Mouse (Mus musculus): ENCODE measurements around the gene C1ql4. TPM values are rescaled to one million over a fixed set of nuclear protein-coding genes. Genes with fewer than 3 reads are reported as not detected.
A peak's percentile ranks its signal among the peaks of the same experiment; 100 is the strongest.

The C1ql4 gene
- polyA plus RNA-seq, 1 experiment: not detected

DNA sequence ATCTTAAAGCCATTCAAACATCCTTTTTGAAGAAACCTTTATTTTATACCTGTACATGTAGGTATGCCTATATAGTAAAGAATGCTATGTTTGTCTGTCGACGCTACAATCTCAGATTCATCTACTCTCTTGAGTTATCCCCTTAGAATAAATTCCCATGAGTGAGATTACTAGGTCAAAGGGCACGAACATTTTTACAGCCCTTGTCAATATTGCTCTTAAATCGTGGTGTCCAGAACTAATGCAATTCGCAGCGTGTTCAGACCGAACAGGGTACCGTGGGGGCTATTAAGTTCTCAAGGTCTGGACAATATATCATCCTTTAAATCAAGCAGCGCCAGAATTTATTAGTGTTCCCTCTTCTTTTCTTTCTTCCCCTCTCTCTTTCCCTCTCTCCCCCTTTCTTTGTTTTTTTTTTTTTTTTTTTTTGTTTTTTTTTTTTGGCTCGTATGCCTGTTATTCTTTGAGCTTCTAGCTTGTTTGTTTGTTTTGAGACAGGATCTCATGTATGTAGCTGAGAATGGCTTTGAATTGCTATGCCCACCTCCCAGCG, 25.3 kb upstream of the C1ql4 start:
- Histone ChIP-seq H3K4me3 (ENCODE audit: low read depth, low read length) (peak overlapping the region; percentile 27; the same call in 1 of the 2 replicates), H3K27me3 (ENCODE audit: control insufficient read depth, insufficient read depth, low read length) (no peaks in the 10 kb centered on the region), H3K27ac (ENCODE audit: insufficient read depth, low read depth, low read length) (no peak overlapping the region), H3K4me1 (ENCODE audit: control insufficient read depth, insufficient read depth, insufficient read length, low read length) (peaks cover 8% of the 10 kb centered on the region; the same call in 1 of the 2 replicates), H3K36me3 (ENCODE audit: control insufficient read depth, insufficient read depth, low read length) (no peaks in the 10 kb centered on the region)
- 19% methylated on average over 11 of the region's 11 CpGs for WGBS
- TF ChIP-seq POLR2A (IDR thresholded peaks at IDR 0.05; ENCODE audit: low read depth, low read length) (no peak), CTCF (IDR thresholded peaks at IDR 0.05; ENCODE audit: extremely low read depth, insufficient read length, insufficient replicate concordance, low read depth, low read length) (no peak)

DNA sequence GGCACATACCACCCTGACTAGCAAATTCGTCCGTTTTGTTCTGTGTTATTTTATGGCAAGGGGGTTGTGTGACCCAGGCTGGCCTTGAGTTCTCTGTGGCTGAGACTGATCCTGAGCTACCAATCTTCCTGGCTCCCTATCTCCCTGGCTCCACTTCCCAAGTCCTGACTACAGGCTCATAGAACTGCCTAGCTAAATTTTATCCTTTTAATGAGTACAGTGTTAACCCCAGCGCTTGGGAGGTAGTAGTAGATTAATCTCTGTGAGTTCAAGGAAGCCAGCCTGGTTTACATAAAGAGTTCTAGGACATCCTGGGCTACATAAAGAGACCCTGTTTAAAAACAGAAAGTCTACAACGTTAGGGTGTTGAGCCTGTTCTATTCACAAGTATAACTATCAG, 24.2 kb upstream of the C1ql4 start:
- Histone ChIP-seq H3K36me3 (ENCODE audit: control insufficient read depth, insufficient read depth, low read length) (peaks cover 4% of the 10 kb centered on the region; the same call in 1 of the 2 replicates), H3K27me3 (ENCODE audit: control insufficient read depth, insufficient read depth, low read length) (no peaks in the 10 kb centered on the region), H3K27ac (ENCODE audit: insufficient read depth, low read depth, low read length) (no peak overlapping the region), H3K4me3 (ENCODE audit: low read depth, low read length) (no peak overlapping the region), H3K4me1 (ENCODE audit: control insufficient read depth, insufficient read depth, insufficient read length, low read length) (peaks cover 8% of the 10 kb centered on the region; the same call in 1 of the 2 replicates)
- 67% methylated on average over 4 of the region's 4 CpGs for WGBS
- no peak for TF ChIP-seq CTCF (IDR thresholded peaks at IDR 0.05; ENCODE audit: extremely low read depth, insufficient read length, insufficient replicate concordance, low read depth, low read length)
- TF ChIP-seq POLR2A (IDR thresholded peaks at IDR 0.05; ENCODE audit: low read depth, low read length): no peak

DNA sequence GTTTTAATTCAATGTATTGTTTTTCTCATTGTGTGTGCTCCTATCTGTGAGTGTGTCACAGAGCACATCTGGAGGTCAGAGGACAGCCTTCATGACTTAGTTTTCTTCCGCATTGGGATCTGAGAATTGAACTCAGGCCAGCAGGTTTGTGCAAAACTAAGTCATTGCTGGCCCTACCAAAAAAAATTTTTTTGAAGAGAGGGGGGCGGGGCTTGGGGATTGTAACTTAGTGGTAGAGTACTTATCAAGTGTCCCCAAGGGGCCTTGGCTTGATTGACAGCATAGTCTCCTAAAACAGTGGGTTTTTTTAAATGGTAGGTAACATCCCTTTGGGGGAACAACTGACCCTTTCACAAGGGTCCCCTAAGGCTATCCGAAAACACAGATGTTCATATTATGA, 23.5 kb upstream of the C1ql4 start:
- WGBS: 83% methylated on average over 3 of the region's 3 CpGs
- Histone ChIP-seq H3K27ac (ENCODE audit: insufficient read depth, low read depth, low read length) (no peak overlapping the region), H3K4me3 (ENCODE audit: low read depth, low read length) (no peak overlapping the region), H3K27me3 (ENCODE audit: control insufficient read depth, insufficient read depth, low read length) (no peaks in the 10 kb centered on the region), H3K36me3 (ENCODE audit: control insufficient read depth, insufficient read depth, low read length) (peaks cover 6% of the 10 kb centered on the region), H3K4me1 (ENCODE audit: control insufficient read depth, insufficient read depth, insufficient read length, low read length) (peaks cover 8% of the 10 kb centered on the region; the same call in 1 of the 2 replicates)
- TF ChIP-seq POLR2A (IDR thresholded peaks at IDR 0.05; ENCODE audit: low read depth, low read length): no peak
- no peak for TF ChIP-seq CTCF (IDR thresholded peaks at IDR 0.05; ENCODE audit: extremely low read depth, insufficient read length, insufficient replicate concordance, low read depth, low read length)

DNA sequence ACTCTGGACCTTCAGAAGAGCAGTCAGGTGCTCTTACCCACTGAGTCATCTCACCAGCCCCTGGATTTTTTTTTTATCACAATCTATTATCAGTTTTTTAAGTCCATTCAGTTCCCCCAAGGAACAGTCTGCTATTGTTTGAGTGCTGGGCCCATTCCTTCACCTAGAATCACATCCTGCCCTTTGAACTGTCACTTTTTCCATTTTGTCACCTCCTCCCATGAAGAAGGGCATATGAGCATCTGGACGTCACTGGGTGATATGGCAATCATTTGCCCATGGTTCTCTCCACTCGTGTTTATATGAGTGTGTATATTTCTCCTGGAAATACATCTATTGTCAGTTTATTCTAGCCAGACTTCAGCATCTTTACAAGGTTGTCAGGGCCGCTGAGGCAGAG, 20.2 kb upstream of the C1ql4 start:
- 0 out of 2 replicates have a peak, but pooled peaks cover under 1% of the 10 kb centered on the region for H3K4me1 ChIP-seq (ENCODE audit: control insufficient read depth, insufficient read depth, insufficient read length, low read length)
- no peak for TF ChIP-seq CTCF (IDR thresholded peaks at IDR 0.05; ENCODE audit: extremely low read depth, insufficient read length, insufficient replicate concordance, low read depth, low read length)
- TF ChIP-seq POLR2A (IDR thresholded peaks at IDR 0.05; ENCODE audit: low read depth, low read length): no peak
- no peaks in the 10 kb centered on the region for H3K27me3 ChIP-seq (ENCODE audit: control insufficient read depth, insufficient read depth, low read length)
- WGBS: 58% methylated on average over 3 of the region's 3 CpGs
- no peak overlapping the region for H3K27ac ChIP-seq (ENCODE audit: insufficient read depth, low read depth, low read length)
- no peak overlapping the region for H3K4me3 ChIP-seq (ENCODE audit: low read depth, low read length)
- peaks cover 20% of the 10 kb centered on the region for H3K36me3 ChIP-seq (ENCODE audit: control insufficient read depth, insufficient read depth, low read length)

DNA sequence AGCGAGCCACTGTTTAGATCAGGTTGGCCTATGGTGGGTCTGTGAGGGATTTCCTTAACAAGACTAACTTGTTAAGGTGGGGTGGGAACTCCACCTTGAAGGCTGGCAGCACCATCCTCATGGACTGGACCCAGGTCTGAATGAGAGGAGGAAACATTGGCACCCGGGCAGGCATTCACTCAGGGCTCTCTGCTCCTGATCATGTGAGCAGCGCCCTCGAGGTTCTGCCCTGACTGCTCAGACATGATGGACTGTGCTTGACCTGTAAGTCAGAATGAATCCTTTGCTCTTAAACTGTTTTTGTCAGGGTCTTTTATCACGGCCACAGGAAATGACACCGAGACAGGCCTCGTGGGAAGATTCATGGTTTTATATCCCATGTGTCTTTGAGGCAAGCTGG, 17.6 kb upstream of the C1ql4 start:
- Histone ChIP-seq H3K4me3 (ENCODE audit: low read depth, low read length) (no peak overlapping the region), H3K36me3 (ENCODE audit: control insufficient read depth, insufficient read depth, low read length) (peaks cover 29% of the 10 kb centered on the region), H3K27ac (ENCODE audit: insufficient read depth, low read depth, low read length) (no peak overlapping the region), H3K27me3 (ENCODE audit: control insufficient read depth, insufficient read depth, low read length) (no peaks in the 10 kb centered on the region), H3K4me1 (ENCODE audit: control insufficient read depth, insufficient read depth, insufficient read length, low read length) (peaks cover 2% of the 10 kb centered on the region)
- WGBS: 72% methylated on average over 7 of the region's 7 CpGs
- no peak for TF ChIP-seq POLR2A (IDR thresholded peaks at IDR 0.05; ENCODE audit: low read depth, low read length)
- no peak for TF ChIP-seq CTCF (IDR thresholded peaks at IDR 0.05; ENCODE audit: extremely low read depth, insufficient read length, insufficient replicate concordance, low read depth, low read length)

DNA sequence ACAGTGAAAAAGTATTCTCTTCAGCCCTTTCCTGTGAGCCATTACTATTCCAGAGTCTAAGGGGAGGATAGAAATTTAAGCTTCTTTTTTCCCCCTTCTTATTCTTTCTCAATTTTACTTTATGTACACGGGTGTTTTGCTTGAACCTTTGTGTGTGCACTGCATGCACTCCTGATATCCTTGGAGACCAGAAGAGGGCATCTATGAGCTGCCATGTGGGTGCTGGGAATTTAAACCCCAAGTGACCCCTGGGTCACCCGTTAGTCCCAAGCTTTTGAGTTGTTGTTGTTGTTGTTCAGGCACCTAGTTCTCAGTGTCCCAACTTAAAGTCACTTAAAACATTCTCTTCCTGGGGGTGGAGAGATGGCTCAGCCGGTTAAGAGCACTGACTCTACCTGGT, 12.4 kb upstream of the C1ql4 start:
- Histone ChIP-seq H3K4me3 (ENCODE audit: low read depth, low read length) (peak overlapping the region; percentile 78), H3K4me1 (ENCODE audit: control insufficient read depth, insufficient read depth, insufficient read length, low read length) (peaks cover 14% of the 10 kb centered on the region), H3K27me3 (ENCODE audit: control insufficient read depth, insufficient read depth, low read length) (peaks cover 40% of the 10 kb centered on the region), H3K36me3 (ENCODE audit: control insufficient read depth, insufficient read depth, low read length) (peaks cover 16% of the 10 kb centered on the region), H3K27ac (ENCODE audit: insufficient read depth, low read depth, low read length) (peak overlapping the region; percentile 93; the same call in 1 of the 2 replicates)
- WGBS: 18% methylated on average over 3 of the region's 3 CpGs
- peak; percentile 30; the same call in 1 of the 2 replicates for TF ChIP-seq CTCF (IDR thresholded peaks at IDR 0.05; ENCODE audit: extremely low read depth, insufficient read length, insufficient replicate concordance, low read depth, low read length)
- TF ChIP-seq POLR2A (IDR thresholded peaks at IDR 0.05; ENCODE audit: low read depth, low read length): no peak

DNA sequence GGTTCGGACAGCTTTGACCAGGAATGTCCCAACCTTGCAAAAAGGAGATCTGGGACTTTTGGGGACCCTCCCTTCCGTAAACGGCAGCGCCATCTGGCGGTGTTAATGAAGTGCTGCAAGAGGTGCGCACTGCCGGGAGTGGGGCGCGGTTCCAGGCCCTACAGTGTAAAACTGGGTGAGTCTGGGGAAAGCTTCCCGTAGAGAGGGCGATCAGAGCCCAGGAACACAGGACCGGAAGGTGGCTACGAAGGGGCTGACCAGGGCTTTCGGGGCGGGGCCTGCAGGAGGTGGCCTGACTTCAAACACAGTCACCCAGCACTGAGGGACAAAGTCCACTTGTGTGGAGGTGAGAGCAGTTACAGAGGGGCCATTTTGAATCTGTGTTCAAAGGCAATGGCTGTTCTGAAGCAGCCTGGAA, 11.5 kb upstream of the C1ql4 start:
- Histone ChIP-seq H3K36me3 (ENCODE audit: control insufficient read depth, insufficient read depth, low read length) (peaks cover 14% of the 10 kb centered on the region), H3K4me1 (ENCODE audit: control insufficient read depth, insufficient read depth, insufficient read length, low read length) (peaks cover 14% of the 10 kb centered on the region), H3K4me3 (ENCODE audit: low read depth, low read length) (peak overlapping the region; percentile 78), H3K27ac (ENCODE audit: insufficient read depth, low read depth, low read length) (peak overlapping the region; percentile 93), H3K27me3 (ENCODE audit: control insufficient read depth, insufficient read depth, low read length) (peaks cover 46% of the 10 kb centered on the region)
- WGBS: 2% methylated on average over 15 of the region's 15 CpGs
- TF ChIP-seq CTCF (IDR thresholded peaks at IDR 0.05; ENCODE audit: extremely low read depth, insufficient read length, insufficient replicate concordance, low read depth, low read length) (peak; percentile 92; the same call in 1 of the 2 replicates), POLR2A (IDR thresholded peaks at IDR 0.05; ENCODE audit: low read depth, low read length) (no peak; the same call in 1 of the 2 replicates)

All from small intestine, adult 2 months (tissue).